Mouse (Mus musculus) ES-Bruce4 (cell line): ENCODE data around the gene Kdm4d.

ENCODE experiments used
- CTCF ChIP-seq: IDR thresholded peaks from one replicate; pipeline ENCODE4 v1.8.1; 2011; ENCODE audit warnings: low read depth, low read length
- POLR2A ChIP-seq: IDR thresholded peaks from one replicate; pipeline ENCODE4 v1.8.1; 2011; ENCODE audit warnings: low read length; ENCODE audit not compliant: insufficient read depth

GRCm38 (mm10) chr9:14544034-14544757 lies 43.9 kb upstream of the Kdm4d start:
- TF ChIP-seq CTCF (no peak), POLR2A (no peak)
